Mouse (Mus musculus): ENCODE results near the gene Kcnd2.

The Kcnd2 gene

DNA sequence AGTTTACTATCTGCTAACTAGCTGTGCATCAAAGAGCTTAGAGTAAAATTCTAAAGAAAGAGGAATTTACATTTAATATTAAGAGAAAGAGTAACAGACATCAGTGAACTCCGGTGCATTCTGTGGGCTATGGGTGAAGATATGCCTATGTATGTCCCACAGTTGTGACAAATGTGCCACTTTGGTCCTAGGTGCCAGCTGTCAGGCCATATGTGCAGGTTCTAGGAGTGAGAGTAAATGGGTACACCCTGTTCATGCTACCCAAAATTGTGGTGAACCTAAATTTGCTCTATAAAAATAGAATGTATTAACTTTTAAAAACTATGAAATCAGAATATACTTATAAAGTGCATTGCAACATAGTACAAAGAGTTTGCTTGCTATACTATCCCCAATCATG, 215.8 kb downstream of the Kcnd2 start:
- no peak for DNase-seq

DNA sequence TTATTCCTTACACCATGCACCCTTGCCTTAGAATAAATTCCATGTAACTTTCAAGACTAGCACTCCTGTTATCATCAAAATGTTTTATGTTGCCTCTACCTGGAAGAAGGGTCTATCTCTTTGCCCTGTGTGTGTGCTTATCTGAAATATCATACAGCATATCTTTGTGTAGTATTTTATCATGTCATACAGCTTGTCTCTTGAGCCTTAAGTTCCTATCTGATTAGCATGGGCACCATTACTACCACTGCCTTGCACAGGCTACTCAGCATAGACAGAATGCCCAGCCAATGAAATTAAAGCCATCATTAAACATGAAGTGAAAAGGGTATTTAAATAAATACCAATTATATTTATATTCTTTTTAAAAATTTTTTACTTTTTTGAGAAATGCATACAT, 249.4 kb downstream of the Kcnd2 start:
- DNase-seq = no peak

DNA sequence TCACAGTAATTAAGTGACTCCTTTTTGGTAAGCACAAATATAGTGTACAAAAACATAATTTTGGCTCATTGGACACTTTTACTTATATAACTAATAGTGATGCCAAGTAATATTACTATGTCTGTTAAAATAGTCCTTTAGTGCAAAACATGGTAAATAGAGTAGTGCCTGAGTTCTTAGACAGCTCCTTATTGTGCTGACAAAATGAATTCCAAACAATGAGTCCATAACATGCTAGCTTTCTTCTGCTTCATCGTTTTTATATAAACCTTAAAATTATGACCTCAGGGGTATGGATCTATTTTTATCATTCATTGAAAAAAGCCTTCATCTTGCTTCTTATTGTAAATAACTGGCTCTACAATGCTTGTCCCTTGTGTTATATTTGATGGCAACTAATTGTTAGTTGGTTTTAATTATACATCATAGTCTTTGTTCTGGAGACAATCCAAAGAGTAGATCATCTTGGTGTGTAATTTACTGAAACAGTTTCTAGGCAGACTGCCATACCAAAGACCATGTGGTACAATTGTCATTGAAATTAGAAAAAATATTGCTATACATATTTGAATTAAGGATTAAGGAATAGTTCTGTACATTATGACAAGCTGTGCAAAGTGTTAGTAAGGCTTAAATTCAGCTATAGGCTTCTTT, 256.7 kb downstream of the Kcnd2 start:
- no peak for DNase-seq

DNA sequence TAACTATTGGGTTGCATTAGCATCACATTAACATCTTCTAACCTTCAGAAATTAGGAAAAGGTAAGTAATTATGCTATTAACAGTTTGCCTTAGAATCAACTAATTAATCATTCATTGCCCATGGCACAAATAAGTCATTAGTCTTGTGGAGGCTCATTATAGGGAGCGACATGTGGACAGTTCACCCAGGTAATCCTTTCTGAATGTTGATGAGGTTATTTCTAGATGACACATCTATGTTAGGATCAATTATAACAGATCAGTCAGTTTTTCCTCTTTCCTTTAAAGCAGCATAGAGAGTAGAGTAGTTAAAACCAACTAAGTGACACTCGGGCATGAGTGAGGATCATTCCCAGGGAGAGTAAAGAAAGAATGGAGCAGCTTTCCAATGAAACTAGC, 267.4 kb downstream of the Kcnd2 start:
- no peak for DNase-seq

DNA sequence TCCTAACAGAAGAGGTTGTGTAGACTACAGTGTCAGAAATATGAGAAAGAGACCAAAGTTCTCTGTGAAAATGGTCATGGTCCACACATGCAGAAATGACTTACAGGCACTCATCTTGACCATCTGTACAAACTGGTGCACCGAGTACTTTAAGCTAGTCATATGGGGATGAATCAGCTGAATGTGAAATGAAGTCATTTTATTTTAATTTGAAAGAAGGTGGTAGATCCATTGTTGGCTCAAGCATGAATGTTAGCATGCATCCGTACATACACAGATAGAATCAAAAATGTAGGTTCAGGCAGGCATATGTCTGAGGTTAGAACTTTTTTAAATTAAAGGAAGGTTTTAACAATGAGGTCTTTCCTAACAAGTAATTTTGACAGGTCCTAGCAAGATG, 273.2 kb downstream of the Kcnd2 start:
- no peak for DNase-seq

DNA sequence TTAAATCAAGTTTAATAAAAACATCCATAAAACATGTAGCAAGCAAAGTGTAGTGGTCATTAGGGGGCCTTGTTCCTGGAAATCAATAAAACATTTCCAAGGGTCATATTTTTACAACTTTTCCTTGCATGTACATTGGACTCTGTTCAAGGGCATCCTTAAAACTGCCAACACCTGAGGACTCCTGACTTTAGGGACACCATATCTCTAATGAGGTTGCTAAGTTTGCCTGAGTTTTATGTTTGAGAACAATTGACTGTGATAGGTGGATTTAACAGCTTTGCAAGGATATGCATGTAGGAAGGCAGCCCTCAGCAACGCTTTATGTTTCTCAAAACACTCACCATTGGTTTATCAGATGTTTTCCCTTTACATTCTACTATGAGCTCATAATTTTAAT, 287.6 kb downstream of the Kcnd2 start:
- DNase-seq = no peak

DNA sequence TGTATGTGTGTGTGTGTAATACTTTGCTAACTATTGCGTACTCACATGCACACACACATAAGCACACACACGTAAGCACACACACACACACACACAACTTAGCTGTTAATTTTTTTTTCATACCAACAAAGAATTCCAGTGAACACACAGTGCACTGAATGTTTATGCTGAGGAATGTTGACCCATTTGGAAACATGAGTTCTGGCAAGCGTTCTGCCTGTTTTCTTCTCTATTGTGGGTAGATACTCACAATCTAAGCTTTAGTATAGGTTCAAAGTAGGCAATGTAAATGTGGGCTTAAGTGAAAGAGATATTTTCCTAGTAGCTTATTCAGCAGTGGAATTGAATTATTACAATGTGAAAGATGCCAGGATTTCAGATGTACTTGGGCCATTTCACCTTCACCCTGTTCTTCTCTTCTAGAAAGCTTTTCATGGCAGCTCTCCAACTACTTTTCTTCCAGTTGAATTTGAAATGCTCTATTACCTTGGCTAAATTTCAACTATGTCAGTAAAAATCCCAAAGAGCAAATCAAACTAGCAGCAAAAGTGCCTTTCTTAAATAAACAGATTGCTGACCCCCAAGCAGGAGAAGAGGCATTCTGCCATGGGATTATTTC, 295.4 kb downstream of the Kcnd2 start:
- DNase-seq = no peak

DNA sequence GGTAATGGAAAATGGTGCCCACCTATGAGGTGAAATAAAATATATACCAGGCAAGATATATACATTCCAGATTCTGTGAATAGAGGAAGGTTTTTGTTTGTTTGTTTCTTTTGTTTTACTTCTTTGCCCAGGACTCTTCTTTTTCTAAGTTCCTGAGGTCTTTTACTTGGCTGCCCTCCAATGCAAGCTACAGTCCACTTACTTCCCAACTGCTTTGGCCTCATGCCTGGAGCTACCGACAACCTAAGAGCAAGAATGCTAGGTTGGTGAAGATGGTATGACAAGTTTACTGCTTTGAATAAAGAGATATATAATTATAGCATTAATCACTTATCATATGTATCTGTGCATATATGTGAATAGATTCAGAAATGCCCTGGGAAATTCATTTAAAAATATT, 305.0 kb downstream of the Kcnd2 start:
- no peak for DNase-seq

DNA sequence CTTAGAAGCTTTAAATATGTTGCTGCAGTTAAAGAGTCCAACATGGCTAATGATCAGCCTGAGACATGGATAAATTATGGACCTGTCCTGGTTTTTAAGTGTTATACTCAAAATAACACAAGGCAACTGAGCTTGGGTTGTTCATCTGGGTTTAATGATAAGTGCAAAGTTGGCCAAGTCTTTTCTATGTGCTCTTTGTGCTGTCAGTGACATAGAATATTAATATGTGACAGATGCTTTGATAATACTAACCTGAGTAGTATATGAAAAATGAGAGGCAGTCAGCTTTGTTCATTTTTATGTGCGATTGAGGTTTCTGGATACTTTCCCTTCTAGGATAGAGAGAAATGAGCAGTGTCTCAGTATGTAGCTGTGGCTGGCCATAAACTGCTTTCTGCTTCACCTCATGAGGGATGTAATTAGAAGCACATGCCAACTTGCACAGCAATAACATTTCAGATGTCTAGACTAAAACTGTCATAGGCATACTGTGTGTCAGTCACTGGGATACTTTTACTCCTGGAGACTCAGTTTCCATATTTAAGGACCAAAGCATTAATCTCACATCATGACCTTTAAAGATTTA, 312.3 kb downstream of the Kcnd2 start:
- DNase-seq = no peak

DNA sequence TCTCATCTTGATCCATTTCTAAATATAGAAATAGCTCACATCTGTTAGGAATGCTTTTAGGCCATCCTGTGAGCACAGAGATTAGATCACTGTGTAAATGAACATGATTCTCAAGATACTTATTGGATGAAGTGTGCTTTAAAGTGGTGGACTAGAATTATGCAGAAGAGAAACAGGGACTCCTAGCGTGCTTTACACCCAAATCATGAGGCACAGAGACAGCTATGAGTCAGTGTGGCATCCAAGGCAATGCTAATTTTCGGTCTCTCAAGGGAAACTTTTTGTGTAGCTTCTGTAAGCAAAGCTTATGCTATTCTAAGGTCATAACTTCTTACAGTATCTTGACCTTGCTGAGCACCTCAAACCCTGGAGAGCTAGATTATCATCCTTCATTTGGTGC, 318.7 kb downstream of the Kcnd2 start:
- DNase-seq = no peak

DNA sequence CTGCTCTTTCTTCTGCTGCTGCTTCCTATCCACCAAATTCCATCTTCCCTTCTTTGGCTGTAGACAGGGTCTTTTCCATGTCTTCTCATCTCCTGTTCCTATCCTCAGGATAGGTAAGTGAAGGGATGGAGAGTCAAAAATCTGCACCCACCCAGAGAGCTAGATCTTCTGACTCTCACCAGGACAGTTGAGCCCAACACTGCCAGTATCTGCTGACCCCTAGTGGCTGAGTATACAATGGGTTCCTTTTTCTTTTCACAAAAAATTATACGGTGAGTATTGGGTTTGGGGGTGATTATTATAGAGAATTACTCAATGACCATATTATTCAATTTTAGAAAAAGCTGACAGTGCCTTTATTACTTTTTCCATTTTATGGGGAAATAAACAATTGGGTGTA, 319.5 kb downstream of the Kcnd2 start:
- DNase-seq = no peak

DNA sequence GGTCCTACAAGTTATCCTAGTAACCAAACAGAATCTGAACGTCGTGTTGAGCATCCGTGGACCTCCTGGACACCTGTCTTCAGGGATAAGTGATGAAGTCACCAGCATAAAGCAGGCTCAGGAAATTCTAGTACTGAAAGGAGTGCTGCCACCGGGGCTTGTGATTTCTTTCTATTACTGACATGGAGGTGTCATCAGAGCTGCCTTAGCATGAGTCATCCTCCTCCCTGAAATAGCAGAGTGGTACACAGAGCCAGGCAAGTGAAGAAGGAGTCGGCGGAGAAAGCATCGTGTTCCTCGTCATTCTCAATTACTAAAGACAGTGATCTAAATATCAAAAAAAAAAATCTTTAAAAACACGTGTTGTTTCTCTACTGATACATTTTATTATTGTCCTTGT, 336.2 kb downstream of the Kcnd2 start:
- DNase-seq = no peak

DNA sequence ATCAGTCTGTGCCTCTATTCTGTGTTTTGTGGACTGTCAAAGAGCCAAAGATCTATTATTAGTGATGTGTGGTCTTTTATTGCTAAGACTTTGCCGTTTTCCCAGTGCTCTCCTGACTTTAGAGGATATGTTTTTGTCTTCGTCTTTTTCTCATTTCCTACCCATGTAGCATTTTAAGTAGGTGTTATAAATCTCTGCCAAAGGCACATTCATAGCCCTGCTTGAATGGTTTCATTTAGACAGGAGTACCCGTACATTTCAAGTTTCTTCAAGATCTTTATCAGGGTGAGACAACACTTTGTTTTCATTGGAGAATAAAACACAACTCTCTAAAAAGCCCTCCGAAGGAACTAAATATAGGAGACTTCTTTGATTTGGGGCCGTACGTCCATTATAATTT, 355.7 kb downstream of the Kcnd2 start:
- no peak for DNase-seq

DNA sequence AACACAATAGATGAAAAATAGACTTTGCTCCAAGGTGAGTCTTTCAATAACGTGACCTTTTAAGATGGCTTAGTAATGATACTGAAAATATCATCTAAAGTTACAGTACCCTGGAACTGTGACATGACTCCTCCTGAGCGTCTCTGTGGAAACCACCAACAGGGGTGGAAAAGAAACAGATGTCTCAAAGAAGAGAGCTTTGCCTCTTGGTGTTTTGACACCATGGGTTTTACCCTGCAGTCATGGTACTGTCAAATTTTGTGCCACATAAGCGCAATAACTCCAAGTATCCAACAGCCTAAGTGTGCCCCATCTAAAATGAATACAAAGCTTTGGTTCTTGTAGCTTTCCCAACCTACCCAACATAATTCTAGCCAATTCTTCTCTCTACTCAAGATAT, 374.9 kb downstream of the Kcnd2 start:
- DNase-seq = no peak

DNA sequence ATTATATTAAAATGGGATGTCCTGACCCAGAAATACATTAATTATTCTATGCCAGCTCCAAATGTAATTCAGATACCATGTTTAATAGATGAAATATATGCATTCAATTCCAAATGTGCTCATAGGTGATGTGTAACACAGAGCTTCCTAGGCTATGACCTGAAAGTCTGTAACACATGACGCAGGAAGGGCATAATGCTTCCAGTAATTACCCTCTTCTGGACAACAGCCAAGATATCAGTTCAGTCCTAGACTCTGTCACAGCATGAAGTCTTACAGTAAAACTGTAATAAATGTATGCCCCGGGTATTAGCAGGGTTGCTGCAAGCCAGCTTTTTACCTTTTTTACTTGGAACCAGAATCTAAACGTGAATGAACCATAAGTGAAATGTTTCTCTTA, 382.1 kb downstream of the Kcnd2 start:
- no peak for DNase-seq

DNA sequence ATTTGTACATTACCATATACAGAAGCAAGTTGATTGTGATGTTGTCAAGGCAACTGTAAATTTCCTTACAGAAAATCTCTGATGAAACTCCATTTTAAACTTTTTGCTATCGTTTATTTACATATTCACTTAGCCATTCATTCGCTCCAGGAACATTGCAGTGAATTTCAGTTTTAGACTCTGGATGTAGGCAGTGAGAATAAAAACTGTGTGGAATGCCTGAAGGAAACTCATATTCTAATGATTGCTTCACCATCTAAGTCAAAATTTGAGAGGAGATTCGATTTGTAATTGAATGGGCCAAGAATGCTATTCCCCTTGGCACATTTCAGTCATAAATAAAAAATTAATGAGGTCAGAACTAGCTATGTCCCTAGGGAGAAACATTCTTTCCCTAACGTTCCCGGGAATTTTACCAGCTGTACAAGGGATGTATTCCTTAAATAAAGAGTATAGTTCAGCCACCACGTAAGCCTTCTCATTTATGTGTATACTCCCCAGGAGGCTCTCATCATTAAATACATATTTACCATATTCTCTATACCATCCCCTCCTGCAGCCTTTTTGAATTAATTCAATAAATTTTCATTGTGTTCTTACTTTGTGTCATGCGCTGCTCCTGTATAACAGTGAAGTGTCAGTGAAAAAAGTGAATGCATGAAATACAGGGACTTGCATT, 394.2 kb downstream of the Kcnd2 start:
- no peak for DNase-seq

DNA sequence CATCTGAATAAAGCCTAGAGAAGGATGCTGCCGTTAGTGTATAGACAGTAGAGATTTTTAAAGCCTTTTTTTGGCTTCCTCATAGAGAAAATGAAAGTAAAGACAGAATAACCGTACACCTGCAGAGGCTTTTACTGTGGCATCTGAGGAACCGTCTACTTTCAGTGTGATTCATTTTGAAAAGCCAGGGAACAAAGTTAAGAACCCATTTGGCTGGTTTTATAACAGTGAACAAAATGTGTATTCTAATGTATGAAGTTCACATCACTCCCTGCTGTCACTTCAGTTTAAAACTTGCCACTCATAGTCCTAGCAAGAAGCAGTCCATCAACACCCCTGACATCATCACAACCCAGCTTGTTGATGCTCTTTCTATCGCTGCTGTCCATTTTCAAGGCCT, 414.7 kb downstream of the Kcnd2 start:
- no peak for DNase-seq

DNA sequence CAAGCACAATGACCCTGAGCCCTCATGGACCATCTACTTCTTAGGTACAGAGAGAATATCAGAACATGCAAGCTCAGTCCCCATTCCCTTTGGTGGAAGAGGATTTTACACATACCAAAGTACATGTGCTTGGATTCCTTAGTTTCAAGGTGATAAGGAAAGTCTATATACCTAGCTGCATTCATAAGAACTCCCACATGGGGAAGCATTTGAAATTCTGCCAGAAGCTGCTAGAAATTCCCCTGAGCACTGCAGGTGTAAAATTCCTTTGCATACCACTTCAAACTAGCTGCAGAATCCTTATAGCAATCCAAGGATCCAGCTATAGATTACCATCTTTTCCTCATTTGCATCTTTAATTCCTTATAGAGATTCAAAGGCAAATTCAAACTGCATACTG, 440.4 kb downstream of the Kcnd2 start:
- no peak for DNase-seq

DNA sequence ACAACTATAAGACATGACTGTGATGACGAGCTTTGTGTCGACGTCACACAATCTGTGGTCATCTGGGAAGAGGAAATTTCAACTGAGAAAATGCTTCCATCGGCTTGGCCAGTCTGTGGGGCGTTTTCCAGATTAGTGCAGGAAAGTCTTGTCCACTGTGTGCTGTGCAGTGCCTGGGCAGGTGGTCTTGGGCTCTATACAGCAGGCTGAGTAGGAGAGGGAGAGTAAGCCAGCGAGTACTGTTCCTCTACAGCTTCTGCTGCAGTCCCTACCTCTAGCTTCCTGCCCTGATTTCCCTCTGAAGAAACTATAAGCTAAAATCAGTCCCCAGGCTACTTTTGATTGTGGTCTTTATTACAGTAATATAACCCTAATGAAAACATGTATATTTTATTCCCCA, 448.8 kb downstream of the Kcnd2 start:
- no peak for DNase-seq

DNA sequence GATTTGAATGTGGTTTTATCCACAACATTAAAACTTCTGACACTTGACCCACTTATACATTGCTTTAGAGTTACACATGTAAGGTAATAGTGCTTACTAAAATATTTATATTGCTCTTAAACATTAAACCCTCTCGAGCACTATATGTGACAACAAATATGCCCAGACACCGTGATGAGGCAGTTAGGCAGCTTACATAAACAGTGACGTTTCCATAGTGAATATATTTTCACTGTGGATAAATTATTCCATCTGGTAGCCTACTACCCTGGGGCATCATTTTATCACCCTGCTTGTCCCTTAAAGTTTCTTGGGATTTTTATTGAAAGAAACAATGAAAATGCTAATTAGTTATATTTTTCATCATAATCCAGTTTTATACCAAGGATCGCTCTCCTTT, 449.3 kb downstream of the Kcnd2 start:
- no peak for DNase-seq

DNA sequence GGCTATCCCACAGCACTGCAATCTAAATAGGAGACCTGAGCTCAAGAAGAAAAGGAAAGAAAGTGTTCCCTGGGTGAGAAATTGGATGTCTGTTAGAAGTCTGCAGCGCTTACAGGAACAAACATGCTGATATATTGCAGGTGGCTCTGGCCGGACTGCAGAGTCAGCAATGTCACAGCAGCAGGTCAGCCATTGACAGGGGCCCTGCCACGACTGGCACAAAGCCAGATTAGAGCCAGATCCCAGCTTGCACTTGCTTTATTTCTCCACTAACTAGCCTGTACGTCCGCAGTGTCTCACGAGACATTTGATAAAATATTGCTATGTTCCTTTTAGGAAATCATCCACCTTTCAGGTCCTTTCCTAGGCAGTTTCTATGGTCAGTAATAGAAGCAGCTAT, 468.9 kb downstream of the Kcnd2 start:
- no peak for DNase-seq

DNA sequence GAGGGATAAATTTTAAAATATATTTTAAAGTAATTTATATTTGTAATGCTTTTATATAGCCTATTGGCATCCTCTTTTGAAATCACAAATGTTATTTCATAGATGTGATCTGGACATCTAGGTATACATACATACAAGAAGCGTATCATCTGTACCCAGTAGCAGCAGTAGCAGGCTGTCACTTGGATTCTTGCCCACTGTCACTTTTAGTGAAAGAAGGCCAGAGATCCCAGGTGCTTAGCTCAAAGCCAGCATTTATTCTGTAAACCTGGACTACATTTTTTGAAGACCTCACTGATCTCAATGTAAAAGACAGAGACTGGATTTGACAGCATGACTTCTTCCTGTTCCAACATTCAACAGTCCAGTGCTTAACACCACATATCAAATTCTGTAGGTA, 471.1 kb downstream of the Kcnd2 start:
- DNase-seq = no peak

DNA sequence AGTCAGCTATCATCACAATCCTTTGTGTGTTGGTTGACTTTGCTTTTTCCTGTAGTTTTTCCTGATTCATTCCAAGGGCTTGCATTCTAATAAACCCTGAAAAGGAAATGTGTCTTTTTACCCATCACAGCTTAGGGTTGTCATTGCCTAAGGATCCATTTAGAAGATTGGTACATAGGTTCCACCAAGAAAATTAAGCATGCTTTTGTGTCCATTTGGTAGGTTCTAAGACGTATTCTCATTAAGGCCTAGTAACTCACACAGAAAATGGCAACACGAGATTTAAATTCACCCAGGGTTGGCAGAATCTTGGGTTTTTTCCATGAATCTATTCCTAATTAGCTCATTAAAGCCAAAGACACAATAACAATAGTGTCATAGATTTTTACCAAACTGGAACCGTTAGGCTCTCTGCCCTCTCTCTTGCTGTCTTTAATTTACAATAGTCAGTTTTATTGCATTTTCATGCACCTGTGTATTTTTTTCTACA, 477.6 kb downstream of the Kcnd2 start:
- no peak for DNase-seq

DNA sequence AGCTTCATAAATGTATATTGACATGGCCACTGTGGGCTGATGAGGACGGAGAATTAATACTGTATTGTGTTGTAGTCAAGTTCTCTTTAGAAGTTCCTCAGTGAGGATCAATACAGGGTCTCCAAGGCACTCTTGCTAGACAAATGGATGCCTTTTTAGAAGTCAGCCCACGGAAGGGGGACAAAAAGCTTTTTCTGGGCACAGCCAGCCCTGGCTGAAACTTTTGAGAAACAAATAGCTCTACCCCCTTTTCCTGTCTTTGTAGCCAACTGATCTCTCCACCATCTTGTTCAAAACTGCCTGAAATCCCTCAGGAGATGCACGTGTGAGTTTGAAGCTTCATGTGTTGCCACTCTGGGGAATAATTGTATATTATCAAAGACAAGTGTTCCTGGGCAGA, 482.3 kb downstream of the Kcnd2 start:
- DNase-seq = no peak

All from thymus, postnatal 25 days (tissue).